Mouse (Mus musculus): ENCODE results near the gene Dnmt3c. TPM values are rescaled to one million over a fixed set of nuclear protein-coding genes. Genes with fewer than 3 reads are reported as not detected.
"Not testable (repeated sequence)": the region's sequence is repeated elsewhere in the genome, so short reads cannot be mapped to it uniquely, and the experiment has no call there.

The Dnmt3c gene
- polyA plus RNA-seq, 2 experiments = 0.06 to 0.08 TPM

GRCm38 (mm10) chr2:153676944-153677343 lies 19.5 kb upstream of the Dnmt3c start:
- H3K4me2 ChIP-seq (replicated peaks; ENCODE audit: low read depth, low read length, severe bottlenecking) = no peak overlapping the region
- no peak for DNase-seq (ENCODE audit: low spot score)
- WGBS = 90% methylated on average over 6 of the region's 6 CpGs

GRCm38 (mm10) chr2:153677550-153677949 lies 18.9 kb upstream of the Dnmt3c start:
- Histone ChIP-seq H3K36me3 (ENCODE audit: control insufficient read depth, insufficient read depth, low read length) (peaks cover 8% of the 10 kb centered on the region; the same call in 1 of the 2 replicates), H3K4me1 (ENCODE audit: control insufficient read depth, insufficient read depth, low read length) (no peaks in the 10 kb centered on the region), H3K27me3 (ENCODE audit: control insufficient read depth, insufficient read depth, low read length) (no peaks in the 10 kb centered on the region), H3K9me3 (ENCODE audit: control insufficient read depth, low read length) (no peaks in the 10 kb centered on the region), H3K9ac (ENCODE audit: low read depth, low read length, severe bottlenecking) (no peak overlapping the region), H3K4me2 (replicated peaks; ENCODE audit: low read depth, low read length, severe bottlenecking) (no peak overlapping the region), H3K27ac (replicated peaks; ENCODE audit: low read depth, low read length) (no peak overlapping the region), H3K4me3 (replicated peaks; ENCODE audit: low read length) (no peak overlapping the region)
- ATAC-seq (ENCODE audit: low FRiP score, low read depth) = no peak
- whole genome bisulfite sequencing = 88% methylated on average over 7 of the region's 7 CpGs
- TF ChIP-seq POLR2A (IDR thresholded peaks at IDR 0.05; ENCODE audit: borderline replicate concordance, extremely low read depth, insufficient read depth, insufficient read length) = no peak
- DNase-seq (ENCODE audit: low spot score) = no peak

More at GRCm38 (mm10) chr2:153676944-153677343, 19.5 kb upstream of the Dnmt3c start:
- H3K9ac ChIP-seq (ENCODE audit: low read depth, low read length, severe bottlenecking) = no peak overlapping the region
- TF ChIP-seq POLR2A (IDR thresholded peaks at IDR 0.05; ENCODE audit: borderline replicate concordance, extremely low read depth, insufficient read depth, insufficient read length) = no peak
- H3K36me3 ChIP-seq (ENCODE audit: control insufficient read depth, insufficient read depth, low read length) = peaks cover 8% of the 10 kb centered on the region; the same call in 1 of the 2 replicates
- no peak overlapping the region for H3K4me3 ChIP-seq (replicated peaks; ENCODE audit: low read length)
- no peaks in the 10 kb centered on the region for H3K27me3 ChIP-seq (ENCODE audit: control insufficient read depth, insufficient read depth, low read length)
- no peaks in the 10 kb centered on the region for H3K9me3 ChIP-seq (ENCODE audit: control insufficient read depth, low read length)
- H3K4me1 ChIP-seq (ENCODE audit: control insufficient read depth, insufficient read depth, low read length) = no peaks in the 10 kb centered on the region
- no peak overlapping the region for H3K27ac ChIP-seq (replicated peaks; ENCODE audit: low read depth, low read length)
- no peak for ATAC-seq (ENCODE audit: low FRiP score, low read depth)

GRCm38 (mm10) chr2:153679959-153680358 lies 16.5 kb upstream of the Dnmt3c start:
- Histone ChIP-seq H3K27me3 (ENCODE audit: control insufficient read depth, insufficient read depth, low read length) (no peaks in the 10 kb centered on the region), H3K4me1 (ENCODE audit: control insufficient read depth, insufficient read depth, low read length) (no peaks in the 10 kb centered on the region), H3K9me3 (ENCODE audit: control insufficient read depth, low read length) (no peaks in the 10 kb centered on the region), H3K36me3 (ENCODE audit: control insufficient read depth, insufficient read depth, low read length) (peaks cover 8% of the 10 kb centered on the region; the same call in 1 of the 2 replicates), H3K9ac (ENCODE audit: low read depth, low read length, severe bottlenecking) (no peak overlapping the region), H3K27ac (replicated peaks; ENCODE audit: low read depth, low read length) (no peak overlapping the region), H3K4me3 (replicated peaks; ENCODE audit: low read length) (no peak overlapping the region), H3K4me2 (replicated peaks; ENCODE audit: low read depth, low read length, severe bottlenecking) (no peak overlapping the region)
- DNase-seq (ENCODE audit: low spot score) = no peak
- no peak for TF ChIP-seq POLR2A (IDR thresholded peaks at IDR 0.05; ENCODE audit: borderline replicate concordance, extremely low read depth, insufficient read depth, insufficient read length)
- WGBS = 90% methylated on average over 1 of the region's 1 CpGs
- ATAC-seq (ENCODE audit: low FRiP score, low read depth) = no peak

GRCm38 (mm10) chr2:153693413-153693812 lies 3.0 kb upstream of the Dnmt3c start:
- not testable (repeated sequence) for H3K36me3 ChIP-seq (ENCODE audit: control insufficient read depth, insufficient read depth, low read length); H3K27me3 ChIP-seq (ENCODE audit: control insufficient read depth, insufficient read depth, low read length); ATAC-seq (ENCODE audit: low FRiP score, low read depth); DNase-seq (ENCODE audit: low spot score); H3K4me1 ChIP-seq (ENCODE audit: control insufficient read depth, insufficient read depth, low read length); H3K9me3 ChIP-seq (ENCODE audit: control insufficient read depth, low read length); H3K4me3 ChIP-seq (replicated peaks; ENCODE audit: low read length); H3K9ac ChIP-seq (ENCODE audit: low read depth, low read length, severe bottlenecking); H3K4me2 ChIP-seq (replicated peaks; ENCODE audit: low read depth, low read length, severe bottlenecking); H3K27ac ChIP-seq (replicated peaks; ENCODE audit: low read depth, low read length)
- WGBS = 78% methylated on average over 5 of the region's 7 CpGs

GRCm38 (mm10) chr2:153694462-153695085 lies 1.9 kb upstream of the Dnmt3c start:
- H3K4me2 ChIP-seq (replicated peaks; ENCODE audit: low read depth, low read length, severe bottlenecking) = no peak overlapping the region
- 66% methylated on average over 19 of the region's 19 CpGs for WGBS

More at GRCm38 (mm10) chr2:153694462-153695085, 1.9 kb upstream of the Dnmt3c start:
- DNase-seq (ENCODE audit: low spot score) = peak; percentile 4
- Histone ChIP-seq H3K27ac (replicated peaks; ENCODE audit: low read depth, low read length) (no peak overlapping the region), H3K9ac (ENCODE audit: low read depth, low read length, severe bottlenecking) (no peak overlapping the region), H3K36me3 (ENCODE audit: control insufficient read depth, insufficient read depth, low read length) (no peaks in the 10 kb centered on the region), H3K27me3 (ENCODE audit: control insufficient read depth, insufficient read depth, low read length) (no peaks in the 10 kb centered on the region), H3K9me3 (ENCODE audit: control insufficient read depth, low read length) (no peaks in the 10 kb centered on the region), H3K4me1 (ENCODE audit: control insufficient read depth, insufficient read depth, low read length) (no peaks in the 10 kb centered on the region), H3K4me3 (replicated peaks; ENCODE audit: low read length) (no peak overlapping the region)
- no peak for ATAC-seq (ENCODE audit: low FRiP score, low read depth)
- TF ChIP-seq POLR2A (IDR thresholded peaks at IDR 0.05; ENCODE audit: borderline replicate concordance, extremely low read depth, insufficient read depth, insufficient read length) = no peak

All from limb, embryonic 14.5 days (tissue).